Comparison of ENCODE assay signal across 8 mouse cellular contexts in genomic region chr10:60696975-60697374, GRCm38 (mm10). TPM values are rescaled to one million over a fixed set of nuclear protein-coding genes. Genes with fewer than 3 reads are reported as not detected.
DNase-seq lines count a peak whose midpoint lies in the region; ATAC-seq and TF ChIP-seq lines count a peak whose summit lies in the region.

No protein-coding gene starts in this region.

- H3K27ac ChIP-seq in midbrain, embryonic 10.5 days (replicated peaks) = no peak overlapping the region
- no peak overlapping the region for H3K27ac ChIP-seq in midbrain, embryonic 15.5 days
- H3K27ac ChIP-seq in forebrain, embryonic 14.5 days (ENCODE audit: low read depth, low read length) = no peak overlapping the region
- H3K27ac ChIP-seq in testis, adult 2 months (ENCODE audit: control insufficient read depth, insufficient read depth, low read depth, low read length) = no peak overlapping the region

- no peak overlapping the region for H3K4me3 ChIP-seq in midbrain, embryonic 10.5 days
- no peak overlapping the region for H3K4me3 ChIP-seq in midbrain, embryonic 15.5 days
- no peak overlapping the region for H3K4me3 ChIP-seq in forebrain, embryonic 14.5 days (ENCODE audit: low read depth, low read length)
- peak overlapping the region; percentile 15 for H3K4me3 ChIP-seq in testis, adult 2 months (ENCODE audit: control insufficient read depth, low read depth, low read length)

- H3K4me1 ChIP-seq in midbrain, embryonic 10.5 days = no peaks in the 10 kb centered on the region
- no peaks in the 10 kb centered on the region; the same call in 1 of the 2 replicates for H3K4me1 ChIP-seq in midbrain, embryonic 15.5 days
- no peaks in the 10 kb centered on the region; the same call in 1 of the 2 replicates for H3K4me1 ChIP-seq in forebrain, embryonic 14.5 days (ENCODE audit: control insufficient read depth, insufficient read depth, low read length)
- no peaks in the 10 kb centered on the region for H3K4me1 ChIP-seq in testis, adult 2 months (ENCODE audit: control insufficient read depth, insufficient read depth, low read length)

- TF ChIP-seq POLR2A in testis, adult 2 months (IDR thresholded peaks at IDR 0.05; ENCODE audit: control insufficient read depth, low read depth, low read length) = no peak

- no peak overlapping the region for H3K9ac ChIP-seq in midbrain, embryonic 15.5 days
- H3K9ac ChIP-seq in forebrain, embryonic 14.5 days (ENCODE audit: low read length) = no peak overlapping the region

- WGBS in midbrain, embryonic 10.5 days = 18% methylated on average over 5 of the region's 5 CpGs
- WGBS in midbrain, embryonic 15.5 days = 21% methylated on average over 5 of the region's 5 CpGs
- 15% methylated on average over 5 of the region's 5 CpGs for WGBS in forebrain, embryonic 14.5 days

- H3K9me3 ChIP-seq in midbrain, embryonic 10.5 days (replicated peaks) = no peaks in the 10 kb centered on the region
- H3K9me3 ChIP-seq in midbrain, embryonic 15.5 days = no peaks in the 10 kb centered on the region
- H3K9me3 ChIP-seq in forebrain, embryonic 14.5 days (replicated peaks; ENCODE audit: control insufficient read depth, low read length) = no peaks in the 10 kb centered on the region

- ATAC-seq in midbrain, embryonic 15.5 days (replicated peaks) = no peak
- peak; percentile 56; the same call in 1 of the 2 replicates for ATAC-seq in forebrain, embryonic 14.5 days
- ATAC-seq in inflammation-experienced regulatory T-cells, adult 6 months = peak; percentile 70

- TF ChIP-seq CTCF in testis, adult 2 months (IDR thresholded peaks at IDR 0.05; ENCODE audit: control insufficient read depth, insufficient read depth, insufficient replicate concordance, low read depth, low read length) = peak; percentile 88

- DNase-seq in midbrain, embryonic 10.5 days (ENCODE audit: low spot score) = peak; percentile 68
- DNase-seq in c-Kit-positive CD71-positive TER-119-positive erythroid progenitor cells, embryonic 14.5 days (ENCODE audit: low spot score) = peak; percentile 29
- DNase-seq in forebrain, embryonic 14.5 days (ENCODE audit: low spot score) = peak; percentile 71
- DNase-seq in left cerebral cortex, postnatal 36 days (ENCODE audit: low spot score in 2 of 2) = peak; percentile 40 to 46
- DNase-seq in naive thymus-derived CD4-positive, alpha-beta T cell, adult 2 months (ENCODE audit: low read depth) = peak; percentile 75

- H3K36me3 ChIP-seq in midbrain, embryonic 10.5 days = no peaks in the 10 kb centered on the region
- no peaks in the 10 kb centered on the region for H3K36me3 ChIP-seq in midbrain, embryonic 15.5 days (replicated peaks)
- no peaks in the 10 kb centered on the region for H3K36me3 ChIP-seq in forebrain, embryonic 14.5 days (ENCODE audit: control insufficient read depth, insufficient read depth, low read length)
- H3K36me3 ChIP-seq in testis, adult 2 months (ENCODE audit: control insufficient read depth, insufficient read depth, low read length) = no peaks in the 10 kb centered on the region

- peaks cover 19% of the 10 kb centered on the region for H3K27me3 ChIP-seq in midbrain, embryonic 10.5 days (ENCODE audit: low read depth, poor library complexity, severe bottlenecking)
- peaks cover 6% of the 10 kb centered on the region for H3K27me3 ChIP-seq in midbrain, embryonic 15.5 days (replicated peaks)
- no peaks in the 10 kb centered on the region for H3K27me3 ChIP-seq in forebrain, embryonic 14.5 days (replicated peaks; ENCODE audit: control insufficient read depth, insufficient read depth, low read length)
- H3K27me3 ChIP-seq in testis, adult 2 months (ENCODE audit: control insufficient read depth, insufficient read depth, low read length) = no peaks in the 10 kb centered on the region

- no peak overlapping the region for H3K4me2 ChIP-seq in midbrain, embryonic 15.5 days
- no peak overlapping the region for H3K4me2 ChIP-seq in forebrain, embryonic 14.5 days (ENCODE audit: low read length)

- intact Hi-C loops in left cerebral cortex, postnatal 36 days (cut with DNase I) = loop anchor here (2.0 to 5.0 kb wide), 3 partner anchors 60 to 390 kb away; no protein-coding TSS in a partner anchor

RNA-seq across cellular contexts. Expression of gene Cdh23, which starts 0.7 kb away (rescaled TPM):
- 0.53 TPM in 2 replicates for polyA plus RNA-seq in midbrain, embryonic 10.5 days (2016; fragmentation: Nextera tagmentation; extraction: Ambion mirVana)
- 6.7 and 7.8 TPM in 2 replicates for polyA plus RNA-seq in midbrain, embryonic 15.5 days (2015; fragmentation: Nextera tagmentation; extraction: Ambion mirVana)
- polyA plus RNA-seq in forebrain, embryonic 14.5 days (2014; fragmentation: Nextera tagmentation; extraction: Ambion mirVana) = 2.0 and 2.8 TPM in 2 replicates
- polyA plus RNA-seq in inflammation-experienced regulatory T-cells, adult 6 months (2017; shearing (Covaris generic)) = 1 to 10 TPM; 5.0 to 7.1 (median 5.6) TPM
- 1 to 10 TPM; 1.7 to 1.8 TPM for total RNA-seq in left cerebral cortex, postnatal 36 days (2021)
- 34.4 and 37.4 TPM in 2 replicates for polyA plus RNA-seq in testis, adult 2 months (2012; rRNA removed)

RNA-seq across cellular contexts. Expression of gene Slc29a3, which starts 55.6 kb away (rescaled TPM):
- polyA plus RNA-seq in midbrain, embryonic 10.5 days (2016; fragmentation: Nextera tagmentation; extraction: Ambion mirVana) = 8.4 and 12.8 TPM in 2 replicates
- polyA plus RNA-seq in midbrain, embryonic 15.5 days (2015; fragmentation: Nextera tagmentation; extraction: Ambion mirVana) = 10.7 and 13.9 TPM in 2 replicates
- 6.5 and 8.5 TPM in 2 replicates for polyA plus RNA-seq in forebrain, embryonic 14.5 days (2014; fragmentation: Nextera tagmentation; extraction: Ambion mirVana)
- 10 to 100 TPM; 10.6 to 18.7 (median 14.6) TPM for polyA plus RNA-seq in inflammation-experienced regulatory T-cells, adult 6 months (2017; shearing (Covaris generic))
- total RNA-seq in left cerebral cortex, postnatal 36 days (2021) = 10 to 100 TPM; 15.5 to 18.4 TPM
- polyA plus RNA-seq in testis, adult 2 months (2012; rRNA removed) = 66.1 and 66.3 TPM in 2 replicates
